Mouse (Mus musculus): ENCODE results near the gene Tmem140. TPM values are rescaled to one million over a fixed set of nuclear protein-coding genes. Genes with fewer than 3 reads are reported as not detected.

Gene Tmem140
- polyA plus RNA-seq (2015; fragmentation: Nextera tagmentation; extraction: Ambion mirVana) = 1.8 and 2.5 TPM in 2 replicates

GRCm38 (mm10) chr6:34862791-34863403 lies at the start of gene Tmem140:
Gene Tmem140 (plus strand): TSS chr6:34863146.
- peaks cover 27% of the 10 kb centered on the region for H3K4me1 ChIP-seq
- no peak within 1 kb of the TSS for H3K9ac ChIP-seq
- peak within 1 kb of the TSS; percentile 33 for H3K4me3 ChIP-seq (replicated peaks)
- H3K4me2 ChIP-seq = peak within 1 kb of the TSS; percentile 51
- no peaks in the 10 kb centered on the region for H3K9me3 ChIP-seq
- 20% methylated on average over 11 of the region's 11 CpGs for WGBS
- peak within 1 kb of the TSS; percentile 31; the same call in 1 of the 2 replicates for H3K27ac ChIP-seq
- no peaks in the 10 kb centered on the region for H3K36me3 ChIP-seq
- ATAC-seq (ENCODE audit: insufficient read depth, low FRiP score, low read depth) = 0 out of 2 replicates have a peak, but pooled peaks have one; percentile 15
- no peaks in the 10 kb centered on the region for H3K27me3 ChIP-seq (replicated peaks)

- no peak overlapping the region for H3K4me3 ChIP-seq (replicated peaks)
- H3K9me3 ChIP-seq = no peaks in the 10 kb centered on the region
- H3K27ac ChIP-seq = no peak overlapping the region
- H3K4me1 ChIP-seq = no peaks in the 10 kb centered on the region
- no peaks in the 10 kb centered on the region for H3K27me3 ChIP-seq (replicated peaks)
- H3K4me2 ChIP-seq = no peak overlapping the region
- H3K9ac ChIP-seq = no peak overlapping the region
- H3K36me3 ChIP-seq = no peaks in the 10 kb centered on the region
- ATAC-seq (ENCODE audit: insufficient read depth, low FRiP score, low read depth) = no peak
Measured at GRCm38 (mm10) chr6:34824406-34824805, 38.5 kb upstream of the Tmem140 start.

GRCm38 (mm10) chr6:34832352-34832751 lies 30.6 kb upstream of the Tmem140 start:
- Histone ChIP-seq H3K27me3 (replicated peaks) (no peaks in the 10 kb centered on the region), H3K9me3 (no peaks in the 10 kb centered on the region), H3K9ac (no peak overlapping the region), H3K4me1 (no peaks in the 10 kb centered on the region), H3K27ac (no peak overlapping the region), H3K36me3 (no peaks in the 10 kb centered on the region), H3K4me3 (replicated peaks) (no peak overlapping the region), H3K4me2 (no peak overlapping the region)
- ATAC-seq (ENCODE audit: insufficient read depth, low FRiP score, low read depth) = no peak
- WGBS = 93% methylated on average over 5 of the region's 5 CpGs

GRCm38 (mm10) chr6:34861546-34862053 lies 1.3 kb upstream of the Tmem140 start:
- Histone ChIP-seq H3K9ac (no peak overlapping the region), H3K4me1 (peaks cover 20% of the 10 kb centered on the region), H3K36me3 (no peaks in the 10 kb centered on the region), H3K27me3 (replicated peaks) (no peaks in the 10 kb centered on the region), H3K9me3 (no peaks in the 10 kb centered on the region), H3K4me2 (no peak overlapping the region), H3K4me3 (replicated peaks) (no peak overlapping the region), H3K27ac (no peak overlapping the region)
- ATAC-seq (ENCODE audit: insufficient read depth, low FRiP score, low read depth) = no peak
- WGBS = 85% methylated on average over 11 of the region's 11 CpGs

- ATAC-seq (ENCODE audit: insufficient read depth, low FRiP score, low read depth) = no peak
- WGBS = 84% methylated on average over 6 of the region's 6 CpGs
- Histone ChIP-seq H3K27ac (peak overlapping the region; percentile 31; the same call in 1 of the 2 replicates), H3K4me2 (peak overlapping the region; percentile 51), H3K4me1 (peaks cover 25% of the 10 kb centered on the region), H3K9ac (no peak overlapping the region), H3K4me3 (replicated peaks) (peak overlapping the region; percentile 33; the same call in 1 of the 2 replicates), H3K27me3 (replicated peaks) (no peaks in the 10 kb centered on the region), H3K36me3 (no peaks in the 10 kb centered on the region), H3K9me3 (no peaks in the 10 kb centered on the region)
Measured at GRCm38 (mm10) chr6:34862381-34862780, 565 bp upstream of the Tmem140 start.

- WGBS = 61% methylated on average over 9 of the region's 9 CpGs
- H3K9ac ChIP-seq = no peak overlapping the region
- no peaks in the 10 kb centered on the region for H3K27me3 ChIP-seq (replicated peaks)
- ATAC-seq (ENCODE audit: insufficient read depth, low FRiP score, low read depth) = no peak
- peaks cover 27% of the 10 kb centered on the region for H3K4me1 ChIP-seq
- H3K27ac ChIP-seq = no peak overlapping the region
- H3K4me2 ChIP-seq = no peak overlapping the region
- H3K4me3 ChIP-seq (replicated peaks) = no peak overlapping the region
- H3K36me3 ChIP-seq = no peaks in the 10 kb centered on the region
- H3K9me3 ChIP-seq = no peaks in the 10 kb centered on the region
Measured at GRCm38 (mm10) chr6:34863786-34864514, 1.0 kb downstream of the Tmem140 start.

- peaks cover 33% of the 10 kb centered on the region for H3K4me1 ChIP-seq
- no peak overlapping the region for H3K9ac ChIP-seq
- 40% methylated on average over 5 of the region's 5 CpGs for WGBS
- no peaks in the 10 kb centered on the region for H3K9me3 ChIP-seq
- no peak for ATAC-seq (ENCODE audit: insufficient read depth, low FRiP score, low read depth)
- H3K27ac ChIP-seq = 0 out of 2 replicates have a peak overlapping the region, but pooled peaks have one; percentile 59
- H3K36me3 ChIP-seq = no peaks in the 10 kb centered on the region
- H3K4me3 ChIP-seq (replicated peaks) = no peak overlapping the region
- no peaks in the 10 kb centered on the region for H3K27me3 ChIP-seq (replicated peaks)
- H3K4me2 ChIP-seq = no peak overlapping the region
Measured at GRCm38 (mm10) chr6:34865213-34865612, 2.3 kb downstream of the Tmem140 start.

GRCm38 (mm10) chr6:34865711-34866593 lies 3.0 kb downstream of the Tmem140 start:
- ATAC-seq (ENCODE audit: insufficient read depth, low FRiP score, low read depth) = peak; percentile 82

GRCm38 (mm10) chr6:34866786-34867185 lies 3.8 kb downstream of the Tmem140 start:
- no peak for ATAC-seq (ENCODE audit: insufficient read depth, low FRiP score, low read depth)
- Histone ChIP-seq H3K9ac (no peak overlapping the region), H3K27ac (no peak overlapping the region)

More at GRCm38 (mm10) chr6:34865711-34866593, 3.0 kb downstream of the Tmem140 start:
- Histone ChIP-seq H3K4me3 (replicated peaks) (no peak overlapping the region), H3K9me3 (no peaks in the 10 kb centered on the region), H3K4me2 (no peak overlapping the region), H3K36me3 (no peaks in the 10 kb centered on the region), H3K27me3 (replicated peaks) (no peaks in the 10 kb centered on the region), H3K4me1 (peaks cover 33% of the 10 kb centered on the region), H3K9ac (no peak overlapping the region), H3K27ac (peak overlapping the region; percentile 59)
- 48% methylated on average over 7 of the region's 7 CpGs for WGBS

GRCm38 (mm10) chr6:34867301-34867994 lies 4.5 kb downstream of the Tmem140 start:
- 74% methylated on average over 16 of the region's 16 CpGs for whole genome bisulfite sequencing
- ATAC-seq (ENCODE audit: insufficient read depth, low FRiP score, low read depth) = no peak
- H3K36me3 ChIP-seq = no peaks in the 10 kb centered on the region
- no peak overlapping the region for H3K27ac ChIP-seq
- H3K4me3 ChIP-seq (replicated peaks) = no peak overlapping the region
- H3K4me2 ChIP-seq = no peak overlapping the region
- no peak overlapping the region for H3K9ac ChIP-seq
- no peaks in the 10 kb centered on the region for H3K27me3 ChIP-seq (replicated peaks)
- H3K9me3 ChIP-seq = no peaks in the 10 kb centered on the region
- H3K4me1 ChIP-seq = peaks cover 33% of the 10 kb centered on the region

More at GRCm38 (mm10) chr6:34866786-34867185, 3.8 kb downstream of the Tmem140 start:
- 66% methylated on average over 8 of the region's 8 CpGs for WGBS
- H3K36me3 ChIP-seq = no peaks in the 10 kb centered on the region
- H3K4me1 ChIP-seq = peaks cover 33% of the 10 kb centered on the region
- no peak overlapping the region for H3K4me3 ChIP-seq (replicated peaks)
- no peaks in the 10 kb centered on the region for H3K27me3 ChIP-seq (replicated peaks)
- H3K9me3 ChIP-seq = no peaks in the 10 kb centered on the region
- no peak overlapping the region for H3K4me2 ChIP-seq

- H3K4me2 ChIP-seq = no peak overlapping the region
- no peaks in the 10 kb centered on the region for H3K36me3 ChIP-seq
- H3K27me3 ChIP-seq (replicated peaks) = no peaks in the 10 kb centered on the region
- ATAC-seq (ENCODE audit: insufficient read depth, low FRiP score, low read depth) = no peak
- WGBS = 66% methylated on average over 10 of the region's 10 CpGs
- peaks cover 28% of the 10 kb centered on the region for H3K4me1 ChIP-seq
- H3K9ac ChIP-seq = no peak overlapping the region
- H3K4me3 ChIP-seq (replicated peaks) = no peak overlapping the region
- H3K27ac ChIP-seq = no peak overlapping the region
- no peaks in the 10 kb centered on the region for H3K9me3 ChIP-seq
Measured at GRCm38 (mm10) chr6:34867995-34868350, 5.0 kb downstream of the Tmem140 start.
